Mouse (Mus musculus) cerebellum, postnatal 25 days (tissue): ENCODE measurements around the gene Prf1.

ENCODE experiments used
- DNase-seq, 2 experiments: peaks; one replicate each; pipeline ENCODE4 v3.0.0; 2021; ENCODE audit warnings: mixed read lengths in 2 of 2

Prf1 gene

DNA sequence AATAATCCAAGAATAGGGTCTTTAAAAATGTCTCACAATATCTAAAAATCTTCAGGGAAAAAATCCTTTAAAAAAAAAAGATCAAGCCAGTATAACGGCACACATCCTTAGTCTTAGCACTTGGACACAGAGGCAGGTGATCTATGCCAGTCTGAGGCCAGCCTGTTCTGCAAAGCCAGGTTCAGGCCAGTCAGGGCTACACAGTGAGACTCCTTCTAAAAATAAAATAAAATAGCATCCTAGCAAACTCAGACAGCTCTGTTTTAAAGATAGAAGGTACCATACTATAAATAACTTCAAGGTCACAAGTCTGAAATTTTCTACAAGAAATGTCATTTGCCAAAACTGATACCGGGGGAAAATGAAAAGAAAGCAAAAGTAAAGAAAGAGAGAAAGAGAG lies 7.6 kb upstream of the Prf1 start:
- DNase-seq = no peak

- DNase-seq = no peak
These were observed 7.2 kb upstream of the Prf1 start for GRCm38 (mm10) chr10:61290479-61290878.

- no peak for DNase-seq
These were observed 3.4 kb upstream of the Prf1 start for GRCm38 (mm10) chr10:61294242-61294641.

DNA sequence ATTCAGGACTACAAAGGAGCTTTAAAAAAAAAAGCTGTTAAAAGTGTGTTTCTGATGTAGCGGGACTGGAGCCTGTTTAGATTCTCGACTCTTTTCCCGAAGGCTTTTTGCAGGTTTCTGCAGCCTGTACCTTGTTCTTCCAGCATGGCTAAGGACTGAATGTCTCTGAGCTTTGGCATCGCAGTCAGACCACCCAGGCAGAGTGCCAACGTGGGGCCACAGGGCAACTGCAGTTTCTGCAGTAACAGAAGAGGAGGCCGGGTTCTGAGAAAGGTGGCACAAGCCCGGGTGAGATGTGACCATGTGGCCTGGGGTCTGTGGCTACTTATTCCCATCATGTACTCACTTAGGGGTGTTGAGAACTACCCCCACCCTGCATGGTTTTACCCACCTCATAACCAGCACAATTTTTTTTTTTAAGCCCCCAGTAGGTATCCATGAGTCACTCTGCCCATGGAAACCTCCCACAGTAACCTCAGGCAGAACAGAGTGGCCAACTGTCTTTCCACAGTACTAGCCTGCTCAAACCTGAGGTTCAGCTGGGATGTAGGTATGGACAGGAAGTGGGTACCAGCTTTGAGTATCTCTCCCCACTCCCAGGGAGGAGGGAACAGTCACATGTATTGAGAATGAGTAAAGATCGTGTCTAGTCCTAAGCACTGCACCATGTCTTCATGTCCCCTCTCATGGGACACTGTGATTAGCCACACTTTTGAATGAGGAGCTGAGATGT lies 754 bp upstream of the Prf1 start:
- no peak for DNase-seq

DNA sequence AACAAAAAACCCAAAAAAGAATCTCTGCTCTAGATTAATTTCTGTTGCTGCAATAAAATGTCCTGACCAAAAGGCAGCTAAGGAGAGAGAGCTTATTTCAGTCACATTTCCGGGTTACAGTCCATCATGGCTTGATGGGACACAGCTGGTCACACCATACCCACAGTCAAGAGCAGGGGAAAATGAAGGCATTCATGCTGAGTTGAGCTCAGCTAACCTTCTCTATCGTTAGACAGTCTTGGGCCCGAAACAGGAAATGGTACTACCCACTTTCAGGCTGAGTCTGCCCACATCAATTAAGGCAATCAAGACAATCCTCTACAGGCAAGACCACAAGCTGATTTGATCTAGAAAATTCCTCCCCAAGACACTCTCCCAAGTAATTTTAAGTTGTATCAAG lies 3.4 kb downstream of the Prf1 start:
- DNase-seq = no peak

- DNase-seq = peak; percentile 57 to 68
These were observed 6.4 kb downstream of the Prf1 start for GRCm38 (mm10) chr10:61304046-61304445.

DNA sequence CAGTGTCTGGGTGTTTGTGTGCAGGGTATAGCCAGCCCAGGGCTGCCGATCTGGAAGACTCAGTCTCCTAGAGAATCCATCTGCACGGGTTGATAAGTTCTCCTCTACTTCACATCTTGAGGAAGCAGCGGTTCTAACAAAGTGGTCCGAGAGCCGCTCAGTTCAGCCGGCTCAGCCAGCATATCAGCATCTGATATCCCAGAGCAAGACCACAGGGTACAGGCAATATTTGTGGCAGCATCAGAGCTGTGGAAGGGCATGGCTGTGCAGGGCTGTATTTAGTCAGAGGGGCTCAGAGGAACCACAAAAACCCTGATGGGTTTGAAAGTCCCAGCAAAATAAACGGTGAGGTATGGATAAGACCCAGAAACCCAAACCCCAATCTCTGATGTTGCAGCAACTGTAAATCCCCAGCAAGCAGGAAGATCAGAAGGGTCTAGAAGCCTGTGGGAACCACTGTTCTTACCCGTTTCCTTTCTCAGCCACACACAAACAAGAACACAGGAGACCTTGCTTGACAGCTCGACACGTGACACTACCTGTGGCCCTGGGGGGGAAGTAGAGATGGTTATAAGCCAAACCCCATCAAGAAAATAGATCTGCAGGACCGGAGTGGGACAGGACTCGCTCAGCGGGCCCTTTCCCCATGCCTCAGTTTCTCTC lies 8.4 kb downstream of the Prf1 start:
- DNase-seq = no peak

- no peak for DNase-seq
These were observed 11.2 kb downstream of the Prf1 start for GRCm38 (mm10) chr10:61308706-61309320.

DNA sequence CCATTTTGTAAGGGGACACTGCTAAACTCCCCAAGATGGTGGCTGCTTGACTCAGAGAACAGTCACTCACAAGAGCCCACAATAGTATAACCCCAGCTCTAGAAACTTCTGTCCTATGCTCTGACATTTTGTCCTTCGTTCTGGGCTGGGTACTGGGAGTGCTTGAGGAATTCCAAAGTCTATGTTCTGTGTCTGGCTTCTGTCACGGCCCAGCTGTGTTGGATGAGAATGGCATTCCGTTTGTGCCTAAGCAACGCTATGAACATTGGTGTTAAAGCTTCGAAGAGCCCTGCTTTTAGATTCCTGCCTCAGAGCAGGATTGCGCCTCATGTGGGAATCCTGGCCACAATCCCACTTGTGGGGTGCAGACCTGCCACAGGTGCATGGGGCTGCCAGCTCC lies 14.5 kb downstream of the Prf1 start:
- no peak for DNase-seq

- DNase-seq = no peak
These were observed 15.1 kb downstream of the Prf1 start for GRCm38 (mm10) chr10:61312754-61313153.

GRCm38 (mm10) chr10:61313750-61314149 lies 16.1 kb downstream of the Prf1 start:
- DNase-seq = no peak

DNA sequence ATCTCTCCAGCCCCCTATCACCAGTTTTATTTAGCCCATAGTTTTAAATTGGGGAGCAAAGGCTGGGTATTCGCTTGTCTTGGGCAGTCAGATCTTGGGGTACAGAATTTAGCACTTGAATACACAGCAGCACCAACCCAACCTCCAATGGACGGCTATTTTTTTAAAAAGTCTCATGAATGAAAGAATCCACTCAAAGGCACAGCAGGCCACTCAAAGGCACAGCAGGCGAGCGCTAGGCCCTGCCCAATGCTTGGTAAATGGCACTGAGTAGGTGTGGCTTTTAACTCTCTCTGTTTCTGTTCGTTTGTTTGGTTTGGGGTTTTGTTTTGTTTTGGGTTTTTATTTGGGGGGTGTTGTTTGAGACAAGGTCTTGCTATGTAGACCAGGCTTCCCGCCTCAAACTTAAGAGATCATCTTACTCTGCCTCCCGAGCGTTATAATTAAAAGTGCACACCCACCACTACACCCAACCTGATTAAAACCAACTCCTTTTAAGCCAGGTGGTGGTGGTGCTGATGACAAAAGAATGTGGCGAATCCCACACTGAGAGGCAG lies 17.8 kb downstream of the Prf1 start:
- no peak for DNase-seq

DNA sequence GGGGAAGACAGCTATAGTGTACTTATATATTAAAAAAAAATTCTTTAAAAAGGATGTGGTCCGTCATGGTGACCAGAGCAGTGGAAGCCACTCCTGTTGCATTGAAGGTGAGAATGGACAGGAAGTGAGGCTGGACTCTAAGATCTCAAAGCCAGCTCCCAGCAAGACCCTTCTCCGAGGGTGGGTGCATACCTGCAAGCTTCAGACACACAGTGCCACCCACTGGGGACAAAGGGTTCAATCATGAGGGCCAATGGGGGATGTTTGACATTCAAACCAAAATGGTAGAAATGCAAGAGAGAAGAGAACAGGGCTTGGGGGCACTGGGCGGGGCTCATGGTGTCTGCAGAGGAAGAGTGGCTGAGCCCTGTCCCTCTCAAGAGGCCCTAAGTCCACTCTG lies 20.9 kb downstream of the Prf1 start:
- no peak for DNase-seq

GRCm38 (mm10) chr10:61324717-61325116 lies 27.1 kb downstream of the Prf1 start:
- no peak for DNase-seq

DNA sequence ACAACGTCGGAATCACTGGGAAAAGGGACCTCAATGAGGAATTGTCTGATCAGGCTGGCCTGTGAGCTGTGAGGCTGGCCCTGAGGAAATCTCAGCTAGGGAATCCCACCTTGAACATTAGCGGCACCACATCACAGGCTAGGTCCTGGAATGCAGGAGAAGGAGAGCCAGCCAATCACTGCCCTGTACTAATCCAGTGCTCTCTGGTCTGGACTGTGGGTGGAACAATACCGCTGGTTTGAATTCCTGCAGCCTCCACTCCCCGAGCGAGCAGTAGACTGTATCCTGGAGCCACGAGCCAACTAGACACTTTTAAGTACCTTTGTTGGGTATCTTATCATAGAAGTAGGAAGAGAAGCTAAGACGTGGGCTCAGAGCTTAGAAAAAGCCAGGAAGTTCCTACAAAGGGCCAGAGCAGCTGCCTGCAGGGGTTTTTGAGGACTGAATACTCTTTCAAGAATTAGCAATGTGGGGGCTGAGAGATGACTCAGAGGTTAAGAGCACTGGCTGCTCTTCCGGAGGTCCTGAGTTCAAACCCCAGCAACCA lies 28.2 kb downstream of the Prf1 start:
- DNase-seq = no peak

DNA sequence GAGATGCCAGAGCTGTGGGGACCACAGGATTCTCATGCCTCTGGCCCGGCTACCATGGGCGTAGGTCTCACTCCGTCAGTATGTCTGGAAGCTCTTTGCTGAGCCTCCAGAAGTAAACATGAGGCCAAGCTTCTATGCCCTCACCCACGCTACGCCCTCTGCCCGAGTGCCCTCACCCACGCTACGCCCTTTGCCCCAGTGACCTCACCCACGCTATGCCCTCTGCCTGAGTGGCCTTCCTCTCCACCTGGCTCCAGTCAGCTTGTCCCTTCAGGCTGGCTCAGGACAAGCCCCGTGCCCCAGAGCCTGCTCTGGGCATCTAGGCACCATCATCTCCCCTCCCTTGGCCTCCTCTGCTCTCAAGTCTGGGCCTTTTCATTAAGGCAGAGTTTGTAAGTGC lies 29.9 kb downstream of the Prf1 start:
- no peak for DNase-seq

- DNase-seq = no peak
These were observed 31.3 kb downstream of the Prf1 start for GRCm38 (mm10) chr10:61328927-61329326.

DNA sequence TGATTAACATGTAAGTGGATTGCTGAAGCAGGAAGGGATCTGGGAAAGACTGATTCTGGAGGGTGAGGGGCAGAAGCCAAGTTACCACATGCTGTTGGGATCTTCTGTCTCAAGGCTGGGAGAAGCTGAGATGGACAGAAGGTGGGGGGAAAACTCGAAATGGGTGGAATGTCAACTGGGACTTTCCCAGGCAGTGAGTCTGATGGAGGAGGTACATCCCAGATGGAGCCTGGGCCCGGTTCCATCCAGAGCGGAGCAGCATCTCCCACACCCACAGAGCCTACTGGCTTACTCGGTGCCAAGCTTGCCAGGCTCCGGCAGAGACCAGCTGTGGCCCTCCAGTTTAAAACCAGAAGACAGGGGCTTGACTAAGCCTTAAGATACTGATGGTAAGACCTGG lies 33.4 kb downstream of the Prf1 start:
- peak; percentile 84 to 89 for DNase-seq

DNA sequence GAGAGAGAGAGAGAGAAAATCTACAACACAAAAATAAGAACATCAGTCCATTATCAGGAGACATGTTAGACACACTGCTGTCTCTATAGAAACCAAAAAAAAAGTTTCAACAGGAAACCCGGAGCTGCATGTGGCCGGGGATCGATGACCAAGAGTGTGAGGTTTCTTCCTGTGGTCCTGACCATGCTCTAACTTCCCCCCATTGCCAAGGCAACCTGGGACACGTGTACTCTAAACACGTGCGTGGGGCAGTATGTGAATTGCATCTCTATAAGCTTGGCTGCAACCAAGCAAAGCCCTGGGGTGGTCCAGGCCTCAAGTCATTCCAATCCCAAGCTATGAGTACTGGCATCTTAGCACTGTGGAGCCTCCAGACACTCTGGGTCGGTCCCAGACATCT lies 36.9 kb downstream of the Prf1 start:
- no peak for DNase-seq

- DNase-seq = peak; percentile 84 to 92
These were observed 38.5 kb downstream of the Prf1 start for GRCm38 (mm10) chr10:61336137-61336536.

GRCm38 (mm10) chr10:61336592-61336991 lies 39.0 kb downstream of the Prf1 start:
- DNase-seq = no peak

DNA sequence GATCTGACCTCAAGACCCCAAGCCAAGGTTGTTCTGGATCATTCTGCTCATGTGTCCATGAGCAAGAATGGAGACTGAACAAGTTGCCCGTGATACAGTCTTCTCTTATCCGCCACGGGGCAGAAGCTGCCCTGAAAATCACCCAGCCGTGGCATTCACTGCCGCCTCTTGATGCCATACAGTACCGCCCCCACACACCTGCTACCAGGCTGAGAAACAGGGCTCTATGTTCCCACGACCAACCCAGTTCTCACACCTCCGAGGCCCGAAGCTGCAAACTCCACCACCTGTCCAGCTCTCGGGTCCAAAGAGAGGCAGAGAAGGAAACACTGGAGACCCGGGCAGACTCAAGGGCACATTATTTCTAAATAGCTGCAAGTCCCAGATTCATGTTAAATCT lies 40.0 kb downstream of the Prf1 start:
- DNase-seq = no peak

GRCm38 (mm10) chr10:61339216-61339615 lies 41.6 kb downstream of the Prf1 start:
- no peak for DNase-seq

DNA sequence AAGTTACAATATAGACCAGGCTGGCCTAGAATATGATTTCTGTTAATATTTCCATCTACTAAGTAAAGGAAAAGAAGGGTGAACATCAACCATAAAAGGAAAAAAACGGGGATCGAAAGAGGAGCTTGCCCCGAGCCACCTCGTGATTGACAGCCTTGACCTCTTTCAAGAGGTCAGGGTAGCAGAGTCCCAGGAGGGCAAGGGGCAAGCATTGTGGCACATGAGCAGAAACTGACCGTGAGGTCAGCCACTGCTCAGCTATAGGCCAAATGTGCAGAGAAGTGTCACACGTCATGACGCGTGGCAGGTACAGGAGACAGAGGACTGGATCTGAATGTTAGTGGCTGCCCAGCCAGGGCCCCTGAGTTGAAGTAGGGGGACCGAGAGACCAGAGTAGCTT lies 42.6 kb downstream of the Prf1 start:
- no peak for DNase-seq
